Mouse (Mus musculus) kidney, postnatal 10 days (tissue): ENCODE measurements at regions not wholly inside any gene's neighbourhood (a gene's known extent, or its start where the extent isn't known, plus 50 kb on each side); places are given as distances from the start of the nearest gene placed in this dataset.

Experiments used
- DNase-seq: peaks from one replicate; pipeline ENCODE4 v3.0.0; 2021; ENCODE audit warnings: mixed read lengths

DNA sequence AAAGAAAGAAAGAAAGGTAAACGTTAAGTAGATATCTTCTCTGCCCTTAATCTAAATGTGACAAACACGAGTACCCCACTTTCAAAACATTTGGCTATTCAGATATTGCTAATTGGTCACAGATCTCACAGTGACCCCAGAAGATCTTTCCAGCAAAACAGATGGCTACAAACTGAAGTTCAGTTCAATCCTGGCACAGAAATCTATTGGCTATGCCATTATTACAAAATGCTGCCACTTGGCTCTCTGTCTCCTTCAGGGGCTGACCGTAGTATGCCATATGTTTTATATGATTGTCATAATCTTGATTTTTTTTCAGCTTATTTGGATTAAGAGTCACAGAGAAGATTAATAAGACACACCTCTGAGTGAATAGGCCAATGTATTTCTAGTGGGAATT lies 873.2 kb downstream of the Slc22a22 start:
- DNase-seq, result no peak

DNA sequence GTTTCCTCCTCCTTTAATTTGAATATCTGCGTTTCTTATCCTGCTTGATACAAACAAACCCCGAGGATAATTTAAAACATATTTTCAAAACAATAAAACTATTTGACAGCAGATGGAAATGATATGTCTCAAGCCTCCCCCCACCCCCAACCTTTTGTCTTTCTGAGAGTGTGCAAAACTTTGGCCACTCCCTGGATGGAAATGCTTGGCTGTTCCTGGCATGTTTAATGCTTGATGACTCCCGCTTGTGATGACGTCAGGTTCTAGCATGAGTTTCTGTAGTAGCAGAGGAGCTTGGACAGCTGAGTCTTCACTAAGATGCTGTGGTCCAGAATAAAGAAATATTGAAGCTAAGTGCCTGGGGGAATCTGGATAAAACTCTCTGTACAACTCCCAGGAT lies 884.8 kb downstream of the Slc22a22 start:
- no peak for DNase-seq

DNA sequence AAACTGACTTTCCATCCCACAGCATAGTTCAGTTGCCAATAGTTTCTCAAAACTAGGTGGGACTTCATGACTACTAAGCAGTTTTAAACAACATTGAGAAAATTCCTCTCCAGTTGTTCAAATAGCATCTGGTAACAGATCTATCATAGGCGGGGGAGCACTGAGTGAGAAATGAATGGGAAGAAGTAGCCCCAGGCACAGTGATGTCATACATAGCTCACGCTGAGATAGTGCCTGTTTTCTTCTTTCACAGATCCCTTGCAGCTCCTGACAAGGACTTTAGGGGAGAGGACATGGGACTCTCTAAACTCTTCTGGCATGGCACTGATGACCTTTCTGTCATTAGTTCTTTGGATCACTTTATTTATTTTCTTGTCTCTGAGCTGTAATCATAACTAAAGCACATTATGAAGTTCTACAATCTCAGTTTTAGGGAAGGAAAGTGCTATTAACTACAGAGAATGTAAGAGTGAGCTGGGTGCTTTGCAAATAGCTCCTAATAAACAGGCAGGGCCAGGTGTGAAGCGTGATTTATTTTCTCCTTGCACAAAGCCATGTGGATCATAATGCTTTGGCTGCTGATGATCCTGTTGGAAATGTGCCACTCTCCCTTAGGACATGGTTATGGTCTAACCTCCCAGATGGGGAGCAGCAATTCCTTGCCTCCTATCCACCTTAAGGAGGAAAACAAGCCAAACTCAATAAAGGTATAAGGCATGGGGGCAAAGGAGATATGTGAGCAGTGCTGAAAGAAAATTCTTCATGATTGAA lies 896.5 kb downstream of the Slc22a22 start:
- no peak for DNase-seq

DNA sequence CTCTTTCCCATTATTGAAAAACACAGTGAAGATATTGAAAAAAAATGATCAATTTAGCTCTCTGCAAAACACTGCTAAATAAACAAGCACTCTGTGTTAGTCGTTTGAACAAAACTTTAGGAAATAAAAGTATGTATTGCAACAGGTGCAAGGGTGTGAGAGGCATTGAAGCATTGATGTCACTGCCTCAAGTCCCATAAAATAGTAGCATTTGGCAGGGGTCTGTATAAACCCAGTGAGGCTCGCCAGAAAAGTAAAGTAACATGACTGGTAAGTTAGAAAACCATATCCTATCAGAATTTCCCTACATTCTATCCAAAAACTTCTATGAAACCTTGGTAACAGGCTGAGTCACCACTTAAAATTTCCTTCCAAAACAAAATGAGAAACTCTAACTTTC lies 914.2 kb downstream of the Slc22a22 start:
- no peak for DNase-seq

DNA sequence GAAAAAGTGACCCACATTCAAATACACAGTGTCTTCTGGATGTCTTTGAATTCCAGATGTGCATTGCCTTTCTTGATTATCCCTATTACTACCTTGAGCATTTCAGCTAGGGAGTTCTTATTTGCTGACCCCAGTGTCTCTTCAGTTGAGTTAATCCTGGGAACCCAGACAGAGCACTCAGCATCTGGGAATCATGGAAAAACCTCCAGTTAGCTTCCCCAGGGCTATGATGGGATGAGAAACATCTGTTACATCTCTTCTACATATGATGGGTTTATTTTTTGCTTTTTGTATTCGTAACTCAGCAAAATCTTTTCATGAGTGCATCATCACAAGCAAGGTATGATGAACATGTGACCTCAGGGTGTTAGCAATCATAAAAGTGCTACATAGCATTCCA lies 914.6 kb downstream of the Slc22a22 start:
- DNase-seq, result no peak

DNA sequence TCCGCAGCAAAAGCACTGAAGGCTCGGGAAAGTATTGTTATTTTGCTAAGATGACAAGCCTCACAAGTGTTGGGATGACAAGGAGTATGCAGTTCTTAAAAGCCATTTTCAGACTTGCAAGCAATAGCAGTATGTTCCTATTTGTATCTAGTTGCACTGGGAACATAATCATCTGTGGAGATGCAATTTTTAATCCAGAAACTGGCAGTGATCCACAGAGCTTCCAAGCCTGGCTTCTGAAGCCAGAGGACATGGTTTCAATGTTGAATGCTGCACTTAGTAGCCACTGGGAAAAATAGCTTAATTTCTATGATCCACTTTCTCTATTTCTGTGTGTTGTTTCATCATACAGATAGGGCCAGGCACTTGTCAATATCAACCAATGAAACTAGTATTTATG lies 915.3 kb downstream of the Slc22a22 start:
- no peak for DNase-seq

DNA sequence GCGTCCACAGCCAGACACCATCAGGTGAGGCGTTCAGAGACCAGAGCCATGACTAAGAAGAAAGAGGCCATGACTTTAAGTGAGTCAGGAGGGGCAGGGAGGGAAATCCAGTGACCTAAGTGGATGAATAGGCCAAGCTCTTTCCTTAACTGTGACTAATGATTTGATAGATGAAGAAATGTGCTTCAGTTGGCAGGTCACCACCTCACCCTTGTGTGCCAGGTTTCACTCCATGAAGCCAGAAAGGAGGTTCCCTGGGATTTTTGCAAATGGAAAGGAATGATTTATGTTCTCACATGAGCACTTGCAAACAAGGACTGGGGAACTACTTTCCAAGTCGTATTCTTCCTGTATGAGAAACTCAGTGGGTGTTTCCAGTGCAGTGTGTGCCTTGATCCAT lies 923.0 kb downstream of the Slc22a22 start:
- no peak for DNase-seq

DNA sequence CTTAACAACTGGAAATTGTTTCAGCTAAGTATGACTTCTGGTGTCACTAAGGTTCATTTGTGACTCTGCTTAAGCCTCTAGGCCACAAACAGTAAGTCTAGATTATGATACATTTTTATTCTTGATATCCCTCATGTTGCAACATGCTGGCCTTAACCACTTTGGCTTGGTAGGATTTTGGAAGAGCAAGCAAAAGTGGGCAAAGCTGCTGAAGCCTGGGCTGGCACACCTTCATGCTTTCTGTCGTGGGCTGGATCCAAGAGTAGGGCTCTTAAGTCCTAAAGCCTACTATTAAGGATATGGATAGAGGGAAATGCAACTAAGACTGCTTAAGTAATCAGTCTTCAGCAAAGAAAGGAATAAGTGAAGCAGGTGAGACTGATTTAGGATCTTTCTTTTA lies 923.6 kb downstream of the Slc22a22 start:
- DNase-seq, result no peak

DNA sequence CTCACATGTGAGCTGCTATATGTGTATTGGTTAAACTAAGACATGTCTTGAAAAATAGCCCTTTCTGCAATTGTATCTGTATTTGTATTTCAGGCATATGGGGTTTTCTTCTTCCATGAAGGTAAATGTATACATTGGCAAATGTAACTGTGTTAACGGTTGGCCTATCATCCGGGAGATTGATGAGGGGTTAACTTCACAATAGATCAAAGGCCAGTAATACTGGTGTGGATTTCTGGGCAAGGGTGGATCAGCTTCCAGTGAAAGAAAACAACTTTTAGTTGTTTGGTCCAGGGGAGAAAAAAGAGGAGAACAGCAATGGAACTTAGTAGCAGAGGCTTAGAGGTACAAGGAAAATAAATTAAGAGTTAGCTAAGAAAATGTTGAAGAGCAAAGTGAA lies 945.9 kb downstream of the Slc22a22 start:
- no peak for DNase-seq

DNA sequence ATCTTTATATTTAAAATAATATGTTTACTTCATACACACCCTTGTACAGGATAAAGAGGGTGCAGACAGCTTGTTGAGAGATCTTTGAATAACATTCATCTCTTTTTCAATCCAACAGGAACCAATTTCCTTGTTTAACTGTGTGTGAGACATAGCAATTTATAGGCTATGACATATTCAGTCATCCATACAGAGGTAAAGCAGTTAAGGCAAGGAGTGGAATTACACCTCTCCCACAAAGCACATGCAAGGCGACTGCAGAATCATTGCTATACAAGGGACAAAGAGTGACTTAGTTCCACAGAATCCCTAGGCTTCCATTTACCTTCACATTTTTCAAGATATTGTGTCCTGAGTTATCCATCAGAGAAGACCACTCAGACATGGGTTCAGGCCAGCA lies 959.0 kb downstream of the Slc22a22 start:
- no peak for DNase-seq

DNA sequence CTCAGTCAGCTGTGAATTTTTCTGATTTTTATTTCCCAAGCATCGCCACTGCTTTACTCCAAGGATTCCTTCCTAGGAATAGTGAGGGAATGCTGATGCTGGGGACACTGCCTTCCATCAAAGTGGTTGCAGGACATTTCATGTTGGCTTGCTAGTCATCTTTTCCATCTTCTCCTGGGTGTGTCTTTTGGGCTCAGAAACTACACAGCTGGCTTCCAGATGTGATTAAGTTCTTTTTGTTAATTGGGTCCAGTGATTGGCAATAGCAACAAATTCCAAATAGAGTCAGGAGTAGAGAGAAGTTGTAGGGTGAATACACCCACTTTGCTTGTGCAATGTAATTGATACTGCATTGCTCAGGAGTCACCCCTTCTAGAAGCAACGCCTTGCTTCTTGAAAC lies 961.3 kb downstream of the Slc22a22 start:
- DNase-seq, result no peak

DNA sequence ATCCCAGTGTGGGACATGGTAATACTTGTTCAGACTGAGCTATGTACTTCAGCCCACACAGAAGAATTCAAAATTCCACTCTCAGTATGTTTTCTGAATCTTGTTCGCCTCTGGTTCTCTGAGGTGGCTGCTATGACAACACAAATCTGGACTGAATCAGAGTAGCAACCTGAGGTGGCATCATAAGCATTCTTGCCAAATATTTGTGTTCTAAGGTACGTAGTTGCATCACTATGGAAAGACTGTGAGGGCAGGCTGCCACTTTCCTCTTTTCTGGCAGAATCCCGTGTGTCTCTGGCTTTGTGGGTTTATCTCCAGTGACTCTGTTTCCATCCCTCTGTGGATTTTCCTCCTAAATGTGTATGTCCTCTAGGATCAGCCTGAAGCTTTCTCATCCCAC lies 978.7 kb downstream of the Slc22a22 start:
- no peak for DNase-seq

DNA sequence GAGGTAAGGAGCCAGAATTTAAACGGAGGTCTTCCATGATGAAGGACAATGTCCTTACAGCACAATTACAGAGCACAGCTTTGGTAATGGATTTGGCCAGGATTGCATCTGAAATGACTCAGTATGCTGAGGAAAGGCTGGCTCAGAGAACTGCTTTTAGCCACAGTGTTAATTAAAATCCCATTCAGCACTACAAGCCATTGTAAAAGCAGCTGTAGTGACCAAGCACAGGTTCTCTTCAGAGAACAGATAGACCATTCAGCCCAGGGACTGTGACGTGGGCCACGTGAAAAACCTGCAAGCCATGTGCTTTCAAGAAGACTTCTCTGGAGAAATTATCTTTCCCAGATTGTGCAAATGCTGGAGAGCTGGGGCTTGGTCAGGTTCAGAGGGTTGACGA lies 979.7 kb downstream of the Slc22a22 start:
- DNase-seq, result no peak

DNA sequence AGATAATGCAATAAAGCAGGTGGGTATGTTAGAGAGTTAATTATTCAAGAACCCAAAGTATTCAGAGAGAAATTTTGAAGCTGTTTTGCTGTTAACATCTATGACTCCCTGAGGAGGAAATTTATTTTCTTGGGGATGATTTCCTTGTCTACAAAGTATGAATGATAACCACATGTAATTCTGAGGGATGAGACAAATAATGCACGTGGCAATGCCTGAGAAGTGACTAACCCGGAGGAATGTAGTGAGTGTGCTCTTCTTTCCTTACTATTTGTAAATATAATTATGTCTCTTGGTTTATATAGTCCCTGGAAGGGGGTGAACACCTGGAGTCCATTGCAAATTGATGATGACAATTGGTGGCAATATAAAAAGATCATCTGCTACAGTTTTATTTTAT lies 981.1 kb downstream of the Slc22a22 start:
- no peak for DNase-seq

DNA sequence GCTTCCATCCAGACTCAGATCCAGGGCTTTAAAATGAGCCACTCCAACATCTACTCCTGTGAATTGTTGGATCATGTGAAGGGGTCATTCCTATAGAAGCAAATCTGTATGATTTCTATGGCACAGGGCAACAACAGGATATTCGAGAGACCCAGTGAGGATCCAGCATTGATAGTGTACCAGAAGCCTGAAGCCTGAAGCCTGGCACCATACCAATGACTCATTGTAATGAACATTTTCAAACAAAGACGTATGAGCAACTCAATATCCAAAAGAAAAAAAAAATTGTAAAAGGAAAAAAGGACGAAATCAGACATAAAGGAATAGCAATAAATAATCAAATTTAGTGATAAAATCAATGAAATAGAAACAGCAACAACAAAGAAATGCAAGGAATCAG lies 991.5 kb downstream of the Slc22a22 start:
- no peak for DNase-seq

DNA sequence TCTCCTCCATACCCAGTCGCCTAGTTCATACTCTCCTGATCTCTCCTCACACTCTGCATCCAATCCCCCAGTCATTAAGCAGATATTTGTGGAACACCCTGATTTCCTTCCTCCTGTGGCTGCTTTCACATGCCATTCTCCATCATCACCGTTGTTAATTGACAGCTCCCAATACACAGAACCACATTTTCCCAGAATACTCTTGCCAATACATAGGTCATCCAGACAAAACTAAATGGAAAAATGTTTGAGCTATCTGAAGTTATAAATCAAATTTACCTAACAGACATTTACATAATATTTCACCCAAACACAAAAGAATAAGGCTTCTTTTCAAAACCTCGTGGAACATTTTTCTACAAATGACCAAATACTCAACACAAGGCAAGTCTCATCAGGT lies 992.7 kb downstream of the Slc22a22 start:
- DNase-seq, result no peak

DNA sequence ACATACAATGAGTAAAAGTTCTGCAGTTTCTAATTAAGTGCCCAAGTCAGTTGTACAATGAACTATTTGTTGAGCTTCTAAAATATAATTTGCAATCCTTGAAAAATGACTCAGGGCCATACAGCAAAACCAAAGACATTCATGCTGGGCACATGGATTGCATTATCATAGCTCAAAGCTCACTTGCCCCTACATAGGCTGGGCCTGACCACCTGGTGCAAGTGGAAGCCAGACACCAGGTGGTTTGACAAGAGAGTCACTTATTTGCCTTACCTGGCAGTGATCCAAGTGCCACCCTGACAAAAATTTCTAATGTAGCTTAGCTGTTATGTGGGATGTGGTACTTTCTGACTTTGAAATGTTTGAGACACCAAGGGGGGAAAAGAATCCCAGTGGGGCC lies 997.7 kb downstream of the Slc22a22 start:
- no peak for DNase-seq

DNA sequence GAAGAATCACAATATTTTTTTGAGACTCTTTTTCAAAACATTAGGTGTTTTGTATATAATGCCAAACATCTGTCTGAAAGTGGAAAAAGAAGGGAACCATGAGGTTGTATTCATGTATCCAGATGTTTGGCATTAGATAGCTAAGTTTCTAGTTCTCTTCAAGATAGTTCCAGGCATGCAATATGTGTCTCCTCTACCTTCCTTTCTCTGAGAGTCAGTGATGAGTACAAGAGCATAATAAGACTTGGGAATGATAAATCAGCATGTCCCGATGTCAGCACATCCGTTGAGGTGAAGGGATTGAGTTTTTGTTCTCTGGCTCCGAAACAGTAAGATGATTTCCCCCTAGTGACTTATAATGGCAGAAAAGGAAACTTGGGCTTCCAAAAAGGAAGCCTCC lies 998.4 kb downstream of the Slc22a22 start:
- DNase-seq, result no peak

DNA sequence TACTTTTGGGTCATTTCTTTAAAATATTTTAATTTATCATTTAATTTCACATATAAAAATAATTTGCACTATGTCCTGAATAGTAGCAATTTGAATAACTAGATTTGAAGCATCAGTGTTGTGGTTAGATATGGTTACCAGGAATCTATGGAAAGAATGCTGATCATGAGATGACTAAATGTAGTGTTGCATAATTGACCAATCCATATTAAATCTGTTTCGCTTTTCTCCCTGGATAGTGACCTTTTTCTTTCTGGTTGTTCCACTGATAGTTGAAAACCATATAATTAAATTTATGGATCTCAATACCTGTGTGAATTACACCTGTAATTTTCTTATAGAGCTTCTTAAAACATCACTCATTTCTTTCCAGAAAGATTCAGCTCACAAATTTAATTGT lies 1003.7 kb downstream of the Slc22a22 start:
- no peak for DNase-seq

DNA sequence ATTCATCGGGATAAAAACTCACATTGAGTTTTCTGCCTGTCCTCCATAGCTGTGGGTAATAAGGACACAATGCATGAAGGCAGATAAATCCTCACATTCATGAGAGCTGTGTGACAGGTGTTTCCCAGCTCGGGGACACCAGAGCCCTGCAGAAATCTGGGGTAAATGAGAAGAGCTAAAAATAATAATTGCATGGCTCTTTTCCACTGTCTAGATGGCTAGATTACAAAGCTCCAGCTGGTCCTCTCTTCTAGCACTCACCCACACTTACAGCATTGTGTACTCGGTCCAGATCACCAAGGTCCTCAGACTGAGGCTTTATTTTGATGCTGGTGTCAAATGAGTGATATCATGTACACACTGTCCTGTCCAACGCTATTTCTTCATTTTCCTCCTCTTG lies 1025.5 kb downstream of the Slc22a22 start:
- no peak for DNase-seq

DNA sequence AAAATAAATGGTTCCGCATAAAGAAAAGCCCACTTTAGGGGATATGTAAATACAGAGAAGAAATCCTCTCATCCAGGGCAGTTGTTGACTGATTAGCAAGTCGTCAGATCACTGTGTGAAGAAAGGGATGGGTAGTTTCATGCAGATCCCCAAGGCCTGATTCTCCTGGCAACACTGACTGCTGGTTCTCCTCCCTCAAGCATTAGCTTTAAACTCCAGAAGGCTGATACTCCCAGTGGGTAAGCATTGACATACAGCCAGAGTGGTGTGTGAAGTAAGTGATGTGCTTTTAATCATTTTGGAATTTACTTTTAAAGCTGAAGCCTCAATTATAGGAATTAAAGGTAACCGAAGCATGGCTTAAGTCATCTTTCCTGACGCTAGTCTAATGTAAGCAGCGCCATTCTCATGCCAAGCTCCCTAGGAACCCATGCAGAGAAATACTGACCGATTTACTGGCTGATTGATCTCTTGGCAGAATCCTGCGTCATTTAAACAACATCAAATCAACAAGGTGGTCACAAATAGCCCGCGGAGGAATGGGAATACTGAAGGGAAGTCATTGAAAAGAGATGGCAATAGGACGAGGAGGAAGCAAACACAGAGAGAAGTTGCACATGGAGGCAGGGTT lies 1029.3 kb downstream of the Slc22a22 start:
- DNase-seq, result no peak

DNA sequence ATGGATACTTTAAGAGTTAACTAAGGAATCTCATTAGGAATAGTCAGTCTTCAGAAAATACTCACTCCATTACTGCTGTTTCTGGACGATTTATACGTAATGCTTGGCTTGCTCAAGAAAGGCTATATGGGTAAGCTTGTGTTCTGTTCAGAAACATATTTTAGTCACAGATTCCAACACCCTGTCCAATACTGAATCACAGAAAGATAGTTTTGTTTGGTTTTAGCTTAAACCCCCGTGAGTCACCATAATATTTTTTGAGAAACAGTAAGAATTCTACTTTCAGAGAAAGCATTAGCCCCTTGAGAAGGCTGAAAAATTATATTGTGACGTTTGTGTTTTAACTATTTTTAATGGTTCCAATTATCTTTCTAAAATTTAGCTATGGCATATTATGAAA lies 1037.3 kb downstream of the Slc22a22 start:
- DNase-seq, result no peak

DNA sequence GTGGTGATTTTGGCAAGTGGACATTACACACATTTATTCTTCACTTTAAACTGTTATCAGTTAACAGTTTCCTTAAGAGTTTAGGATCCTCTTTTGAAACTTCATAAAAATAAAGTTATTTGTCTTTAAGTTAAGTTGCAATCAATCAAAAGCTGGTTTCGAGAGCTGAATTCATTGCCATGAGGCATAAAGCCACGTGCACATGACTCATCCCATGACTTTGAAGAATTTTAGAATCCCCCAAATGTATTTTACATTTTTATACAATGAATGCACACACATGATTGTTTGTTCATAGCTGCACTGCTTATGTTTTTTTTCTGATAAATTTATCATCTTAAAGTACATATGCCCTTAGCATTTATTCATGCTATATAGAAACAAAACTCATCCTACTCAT lies 1039.1 kb downstream of the Slc22a22 start:
- no peak for DNase-seq

DNA sequence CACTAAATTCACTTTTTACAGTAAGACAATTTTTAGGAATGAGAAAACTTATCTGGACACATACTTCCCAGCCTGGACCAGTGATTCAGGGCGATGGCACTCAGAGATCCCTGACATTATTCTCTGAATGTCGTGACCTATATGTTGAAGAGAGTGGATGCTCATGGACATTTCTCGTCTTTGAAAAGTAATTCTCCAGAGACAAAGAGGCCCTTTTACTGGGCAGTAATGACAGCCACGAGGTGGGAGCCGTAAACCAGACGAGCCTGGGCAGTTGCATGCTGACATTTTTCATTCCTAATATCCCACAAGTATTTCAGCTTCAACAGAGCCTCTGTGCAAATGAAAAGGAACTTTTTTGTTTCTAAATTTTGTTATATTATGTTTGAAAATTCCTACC lies 1041.3 kb downstream of the Slc22a22 start:
- no peak for DNase-seq

DNA sequence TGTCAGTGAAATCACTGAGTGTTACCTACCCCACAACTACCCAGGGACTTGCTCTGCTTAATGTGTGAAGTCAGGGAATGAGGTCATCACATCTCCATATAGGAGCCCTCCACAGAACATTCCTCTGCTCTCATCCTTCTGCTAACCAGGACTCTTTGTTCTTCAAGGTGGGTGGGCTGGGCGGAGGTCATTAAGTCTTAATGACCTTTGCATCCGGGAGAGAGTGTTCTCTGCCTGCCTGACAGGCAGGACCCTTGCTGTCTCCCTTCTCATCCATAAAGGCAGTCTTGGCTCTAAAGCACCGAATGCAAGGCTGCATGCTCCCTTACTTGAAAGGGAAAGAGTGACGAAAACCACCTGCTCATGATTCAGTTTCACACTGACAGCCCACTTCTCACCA lies 1051.4 kb downstream of the Slc22a22 start:
- DNase-seq, result no peak
